In the genomic region with DNA sequence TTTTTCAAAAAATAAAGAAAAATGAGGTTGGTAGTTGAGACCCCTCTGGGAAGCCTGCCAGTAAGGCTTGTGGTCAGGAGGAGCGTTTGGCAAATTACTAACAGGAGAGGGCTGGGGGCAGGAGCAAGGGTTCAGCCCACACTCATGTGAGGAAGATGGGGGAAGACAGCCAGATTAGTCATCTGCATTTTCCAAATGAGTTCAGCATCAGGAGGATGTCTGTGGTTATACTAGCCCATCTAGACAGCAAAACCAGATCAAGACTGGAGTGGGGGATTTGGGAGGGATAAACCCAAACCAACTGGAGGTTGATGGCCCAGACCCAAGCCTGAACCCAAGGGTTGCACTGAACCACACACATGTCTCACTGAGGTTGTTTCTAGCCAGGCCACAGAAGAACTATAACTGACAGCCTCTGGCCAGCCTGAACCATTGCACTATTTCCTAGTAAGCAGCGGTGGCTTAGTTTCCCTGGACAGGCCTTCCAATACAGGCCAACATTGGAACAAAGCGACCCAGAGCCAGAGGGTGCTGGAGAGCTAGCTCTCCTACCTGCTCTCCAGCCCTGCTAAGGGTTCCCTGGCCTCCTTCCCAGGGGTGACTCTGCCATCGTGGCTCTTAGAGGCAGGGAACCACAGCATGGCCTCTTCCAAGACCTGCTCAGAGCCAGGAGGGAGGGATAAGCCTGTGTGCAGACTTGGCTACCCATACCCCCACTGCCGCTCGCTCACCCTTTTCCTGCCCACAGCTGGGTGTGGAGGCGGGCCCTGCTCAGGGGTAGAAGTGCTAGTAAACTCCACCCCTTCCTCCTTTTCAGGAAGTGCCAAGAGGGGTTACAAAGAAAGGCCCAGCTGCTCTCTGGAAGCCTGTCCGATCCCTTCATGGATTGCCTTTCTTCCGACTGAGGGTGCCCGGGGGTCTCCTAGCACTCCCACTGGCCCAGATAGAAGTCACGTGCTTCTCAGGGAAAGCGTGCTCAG, we compare ENCODE assay signal across 8 mouse cellular contexts. TPM values are rescaled to one million over a fixed set of nuclear protein-coding genes. Genes with fewer than 3 reads are reported as not detected.
DNase-seq lines count a peak whose midpoint lies in the region; ATAC-seq lines count a peak whose summit lies in the region.

No protein-coding gene starts in this region.

- no peaks in the 10 kb centered on the region for H3K9me3 ChIP-seq in lung, embryonic 16.5 days (ENCODE audit: control insufficient read depth, low read length)
- H3K9me3 ChIP-seq in stomach, embryonic 16.5 days (replicated peaks; ENCODE audit: control insufficient read depth, low read length), result no peaks in the 10 kb centered on the region

- peak overlapping the region; percentile 91 for H3K27ac ChIP-seq in lung, embryonic 16.5 days (ENCODE audit: low read length)
- peak overlapping the region; percentile 72 for H3K27ac ChIP-seq in stomach, embryonic 16.5 days (ENCODE audit: low read length)

- H3K27me3 ChIP-seq in lung, embryonic 16.5 days (ENCODE audit: control insufficient read depth, insufficient read depth, low read depth, low read length), result no peaks in the 10 kb centered on the region
- H3K27me3 ChIP-seq in stomach, embryonic 16.5 days (ENCODE audit: control insufficient read depth, insufficient read depth, low read length), result no peaks in the 10 kb centered on the region

- H3K36me3 ChIP-seq in lung, embryonic 16.5 days (ENCODE audit: control insufficient read depth, insufficient read depth, low read length), result no peaks in the 10 kb centered on the region
- H3K36me3 ChIP-seq in stomach, embryonic 16.5 days (ENCODE audit: control insufficient read depth, insufficient read depth, low read length), result no peaks in the 10 kb centered on the region

- H3K4me3 ChIP-seq in lung, embryonic 16.5 days (ENCODE audit: low read length), result peak overlapping the region; percentile 29
- no peak overlapping the region for H3K4me3 ChIP-seq in stomach, embryonic 16.5 days (replicated peaks; ENCODE audit: low read length)

- peak overlapping the region; percentile 39 for H3K4me2 ChIP-seq in lung, embryonic 16.5 days (ENCODE audit: low read depth, low read length)
- no peak overlapping the region for H3K4me2 ChIP-seq in stomach, embryonic 16.5 days (ENCODE audit: low read depth, low read length)

- peak; percentile 56 to 65 for DNase-seq in cerebellum, postnatal 10 days
- peak; percentile 43 to 47 for DNase-seq in gastrocnemius, postnatal 36 days
- peak; percentile 43 for DNase-seq in kidney, adult 18-20 months

- no peak; the same call in 1 of the 2 replicates for ATAC-seq in cerebellum, adult (ENCODE audit: insufficient number of reproducible peaks, low FRiP score, low TSS enrichment)
- peak; percentile 88 for ATAC-seq in activated CD4-positive, CD25-positive, alpha-beta regulatory T cell, adult 4 months
- peak; percentile 84 for ATAC-seq in lung, embryonic 16.5 days (ENCODE audit: low read depth)
- ATAC-seq in stomach, embryonic 16.5 days (ENCODE audit: insufficient read depth, low FRiP score), result peak; percentile 58
- no peak for ATAC-seq in frontal cortex, adult (ENCODE audit: low TSS enrichment)

- intact Hi-C loops in gastrocnemius, postnatal 36 days (cut with DNase I), result no loop called here

- peak overlapping the region; percentile 65 for H3K9ac ChIP-seq in lung, embryonic 16.5 days (ENCODE audit: low read length)
- H3K9ac ChIP-seq in stomach, embryonic 16.5 days (ENCODE audit: low read length), result peak overlapping the region; percentile 60; the same call in 1 of the 2 replicates

- peaks cover 27% of the 10 kb centered on the region for H3K4me1 ChIP-seq in lung, embryonic 16.5 days (replicated peaks; ENCODE audit: control insufficient read depth, insufficient read depth, low read length)
- peaks cover 6% of the 10 kb centered on the region; the same call in 1 of the 2 replicates for H3K4me1 ChIP-seq in stomach, embryonic 16.5 days (ENCODE audit: control insufficient read depth, insufficient read depth, low read length)

- WGBS in lung, embryonic 16.5 days, result 45% methylated on average over 12 of the region's 12 CpGs
- WGBS in stomach, embryonic 16.5 days, result 52% methylated on average over 12 of the region's 12 CpGs

RNA-seq across cellular contexts. Expression of a gene that starts 5.2 kb away (rescaled TPM):
- 10 to 100 TPM; 11.8 to 22.2 TPM for polyA plus RNA-seq in activated CD4-positive, CD25-positive, alpha-beta regulatory T cell, adult 4 months (2017; shearing (Covaris generic))
- total RNA-seq in gastrocnemius, postnatal 36 days (2021), result 10 to 100 TPM; 14.3 to 15.9 TPM
- polyA plus RNA-seq in lung, embryonic 16.5 days (2015; fragmentation: Nextera tagmentation; extraction: Ambion mirVana), result 23.3 and 30.0 TPM in 2 replicates
- 13.5 and 18.9 TPM in 2 replicates for polyA plus RNA-seq in stomach, embryonic 16.5 days (2015; fragmentation: Nextera tagmentation; extraction: Ambion mirVana)

RNA-seq across cellular contexts. Expression of a gene that starts 11.5 kb away (rescaled TPM):
- 10 to 100 TPM; 10.4 to 13.0 TPM for polyA plus RNA-seq in activated CD4-positive, CD25-positive, alpha-beta regulatory T cell, adult 4 months (2017; shearing (Covaris generic))
- total RNA-seq in gastrocnemius, postnatal 36 days (2021), result 1 to 10 TPM in 1 of 2 experiments, under 1 TPM in 1; 0.76 to 1.2 TPM
- polyA plus RNA-seq in lung, embryonic 16.5 days (2015; fragmentation: Nextera tagmentation; extraction: Ambion mirVana), result 39.1 and 41.1 TPM in 2 replicates
- 28.4 and 28.5 TPM in 2 replicates for polyA plus RNA-seq in stomach, embryonic 16.5 days (2015; fragmentation: Nextera tagmentation; extraction: Ambion mirVana)

RNA-seq across cellular contexts. Expression of a gene that starts 20.4 kb away (rescaled TPM):
- 100 to 1,000 TPM; 168 to 203 TPM for polyA plus RNA-seq in activated CD4-positive, CD25-positive, alpha-beta regulatory T cell, adult 4 months (2017; shearing (Covaris generic))
- total RNA-seq in gastrocnemius, postnatal 36 days (2021), result 10 to 100 TPM; 35.4 to 45.3 TPM
- polyA plus RNA-seq in lung, embryonic 16.5 days (2015; fragmentation: Nextera tagmentation; extraction: Ambion mirVana), result 279 and 290 TPM in 2 replicates
- 335 and 345 TPM in 2 replicates for polyA plus RNA-seq in stomach, embryonic 16.5 days (2015; fragmentation: Nextera tagmentation; extraction: Ambion mirVana)

RNA-seq across cellular contexts. Expression of a gene that starts 54.9 kb away (rescaled TPM):
- polyA plus RNA-seq in activated CD4-positive, CD25-positive, alpha-beta regulatory T cell, adult 4 months (2017; shearing (Covaris generic)), result 10 to 100 TPM in 1 of 2 experiments, 1 to 10 TPM in 1; 9.8 to 10.5 TPM
- total RNA-seq in gastrocnemius, postnatal 36 days (2021), result 1 to 10 TPM; 1.3 to 1.6 TPM
- polyA plus RNA-seq in lung, embryonic 16.5 days (2015; fragmentation: Nextera tagmentation; extraction: Ambion mirVana), result 15.0 and 15.2 TPM in 2 replicates
- polyA plus RNA-seq in stomach, embryonic 16.5 days (2015; fragmentation: Nextera tagmentation; extraction: Ambion mirVana), result 14.7 and 14.8 TPM in 2 replicates

RNA-seq across cellular contexts. Expression of a gene that starts 55.1 kb away (rescaled TPM):
- polyA plus RNA-seq in activated CD4-positive, CD25-positive, alpha-beta regulatory T cell, adult 4 months (2017; shearing (Covaris generic)), result 10 to 100 TPM; 46.3 to 78.4 TPM
- 10 to 100 TPM; 38.2 to 40.6 TPM for total RNA-seq in gastrocnemius, postnatal 36 days (2021)
- 48.0 and 62.6 TPM in 2 replicates for polyA plus RNA-seq in lung, embryonic 16.5 days (2015; fragmentation: Nextera tagmentation; extraction: Ambion mirVana)
- 41.4 and 50.6 TPM in 2 replicates for polyA plus RNA-seq in stomach, embryonic 16.5 days (2015; fragmentation: Nextera tagmentation; extraction: Ambion mirVana)

Comparison
In these comparisons a context has a peak if more than half of its experiments do, and no peak if none do; other contexts are left out.
1. ATAC-seq: peak in activated CD4-positive, CD25-positive, alpha-beta regulatory T cell, adult 4 months (single experiment), lung, embryonic 16.5 days (single experiment) and stomach, embryonic 16.5 days (single experiment); none in cerebellum, adult (single experiment) and frontal cortex, adult (single experiment).
2. Peak in every context shown above with its lines, with median percentiles within 50 percentile points of each other: DNase-seq.